Mouse (Mus musculus) frontal cortex, postnatal 14 days (tissue): ENCODE results near the gene Dpagt1.
"Not testable (repeated sequence)": the region's sequence is repeated elsewhere in the genome, so short reads cannot be mapped to it uniquely, and the experiment has no call there.

Experiments used
- DNase-seq, 2 experiments: peaks; one replicate each; pipeline ENCODE4 v3.0.0; 2022; ENCODE audit warnings: low spot score in 2 of 2

The Dpagt1 gene

GRCm38 (mm10) chr9:44318076-44318825 is 7.6 kb upstream of the Dpagt1 start:
- DNase-seq, result no peak

- DNase-seq, result no peak
These were observed 7.1 kb upstream of the Dpagt1 start for GRCm38 (mm10) chr9:44318826-44319095.

GRCm38 (mm10) chr9:44319105-44319886 is 6.5 kb upstream of the Dpagt1 start:
- DNase-seq, result peak in 1 of 2 experiments; percentile 39

- peak; percentile 87 to 90 for DNase-seq
These were observed 5.7 kb upstream of the Dpagt1 start, which contains the start of gene C2cd2l for GRCm38 (mm10) chr9:44319887-44320798. Gene C2cd2l, minus strand, starts transcription at chr9:44320285.

GRCm38 (mm10) chr9:44320799-44321133 is 5.1 kb upstream of the Dpagt1 start:
- DNase-seq, result no peak

GRCm38 (mm10) chr9:44323656-44324055 is 2.2 kb upstream of the Dpagt1 start:
- not testable (repeated sequence) for DNase-seq

GRCm38 (mm10) chr9:44324147-44324546 is 1.7 kb upstream of the Dpagt1 start:
- no peak for DNase-seq

GRCm38 (mm10) chr9:44325032-44325767 is 619 bp upstream of the Dpagt1 start:
- not testable (repeated sequence) for DNase-seq

- DNase-seq, result peak; percentile 74 to 76
These were observed 698 bp downstream of the Dpagt1 start for GRCm38 (mm10) chr9:44326371-44327063.

GRCm38 (mm10) chr9:44327064-44327711 is 1.4 kb downstream of the Dpagt1 start:
- DNase-seq, result no peak

- no peak for DNase-seq
These were observed 2.1 kb downstream of the Dpagt1 start for GRCm38 (mm10) chr9:44327926-44328325.

- no peak for DNase-seq
These were observed 4.9 kb downstream of the Dpagt1 start for GRCm38 (mm10) chr9:44330736-44331135.

GRCm38 (mm10) chr9:44332918-44333638 is 7.3 kb downstream of the Dpagt1 start:
- no peak for DNase-seq

GRCm38 (mm10) chr9:44334396-44335330 is 8.8 kb downstream of the Dpagt1 start, which contains the start of gene H2afx:
Gene H2afx, plus strand, starts transcription at chr9:44334694.
- peak; percentile 99 for DNase-seq

- no peak for DNase-seq
These were observed 9.7 kb downstream of the Dpagt1 start for GRCm38 (mm10) chr9:44335331-44336092.

- no peak for DNase-seq
These were observed 10.2 kb downstream of the Dpagt1 start for GRCm38 (mm10) chr9:44336093-44336406.

GRCm38 (mm10) chr9:44336513-44336912 is 10.7 kb downstream of the Dpagt1 start:
- DNase-seq, result not testable (repeated sequence)

GRCm38 (mm10) chr9:44336964-44337363 is 11.1 kb downstream of the Dpagt1 start:
- no peak for DNase-seq
